Mouse (Mus musculus): ENCODE measurements at regions not wholly inside any gene's neighbourhood (a gene's known extent, or its start where the extent isn't known, plus 50 kb on each side); places are given as distances from the start of the nearest gene placed in this dataset.
A peak's percentile ranks its signal among the peaks of the same experiment; 100 is the strongest.
"Not testable (repeated sequence)": the region's sequence is repeated elsewhere in the genome, so short reads cannot be mapped to it uniquely, and the experiment has no call there.

GRCm38 (mm10) chr6:37748296-37748980 is 122.2 kb upstream of the Trim24 start:
- DNase-seq (ENCODE audit: low read depth, low spot score) = no peak

GRCm38 (mm10) chr6:37749016-37749415 is 121.6 kb upstream of the Trim24 start:
- no peak for DNase-seq (ENCODE audit: low read depth, low spot score)

- DNase-seq (ENCODE audit: low read depth, low spot score) = no peak
Measured at GRCm38 (mm10) chr6:37750271-37750670, 120.3 kb upstream of the Trim24 start.

GRCm38 (mm10) chr6:37751701-37752100 is 118.9 kb upstream of the Trim24 start:
- no peak for DNase-seq (ENCODE audit: low read depth, low spot score)

GRCm38 (mm10) chr6:37761003-37761402 is 109.6 kb upstream of the Trim24 start:
- not testable (repeated sequence) for DNase-seq (ENCODE audit: low read depth, low spot score)

GRCm38 (mm10) chr6:37763036-37763435 is 107.6 kb upstream of the Trim24 start:
- no peak for DNase-seq (ENCODE audit: low read depth, low spot score)

- no peak for DNase-seq (ENCODE audit: low read depth, low spot score)
Measured at GRCm38 (mm10) chr6:37767690-37768089, 102.9 kb upstream of the Trim24 start.

- DNase-seq (ENCODE audit: low read depth, low spot score) = no peak
Measured at GRCm38 (mm10) chr6:37773294-37773693, 97.3 kb upstream of the Trim24 start.

GRCm38 (mm10) chr6:37775151-37775550 is 95.5 kb upstream of the Trim24 start:
- DNase-seq (ENCODE audit: low read depth, low spot score) = no peak

- DNase-seq (ENCODE audit: low read depth, low spot score) = no peak
Measured at GRCm38 (mm10) chr6:37779893-37780292, 90.7 kb upstream of the Trim24 start.

- no peak for DNase-seq (ENCODE audit: low read depth, low spot score)
Measured at GRCm38 (mm10) chr6:37781894-37782293, 88.7 kb upstream of the Trim24 start.

- DNase-seq (ENCODE audit: low read depth, low spot score) = not testable (repeated sequence)
Measured at GRCm38 (mm10) chr6:37785280-37785679, 85.3 kb upstream of the Trim24 start.

GRCm38 (mm10) chr6:37785741-37786140 is 84.9 kb upstream of the Trim24 start:
- DNase-seq (ENCODE audit: low read depth, low spot score) = peak; percentile 61

- DNase-seq (ENCODE audit: low read depth, low spot score) = not testable (repeated sequence)
Measured at GRCm38 (mm10) chr6:37787858-37788257, 82.8 kb upstream of the Trim24 start.

- DNase-seq (ENCODE audit: low read depth, low spot score) = no peak
Measured at GRCm38 (mm10) chr6:37790878-37791277, 79.7 kb upstream of the Trim24 start.

GRCm38 (mm10) chr6:37794211-37794610 is 76.4 kb upstream of the Trim24 start:
- DNase-seq (ENCODE audit: low read depth, low spot score) = no peak

GRCm38 (mm10) chr6:37795001-37795400 is 75.6 kb upstream of the Trim24 start:
- no peak for DNase-seq (ENCODE audit: low read depth, low spot score)

GRCm38 (mm10) chr6:37803231-37803630 is 67.4 kb upstream of the Trim24 start:
- no peak for DNase-seq (ENCODE audit: low read depth, low spot score)

GRCm38 (mm10) chr6:37805896-37806295 is 64.7 kb upstream of the Trim24 start:
- DNase-seq (ENCODE audit: low read depth, low spot score) = not testable (repeated sequence)

GRCm38 (mm10) chr6:37806529-37807191 is 64.0 kb upstream of the Trim24 start:
- DNase-seq (ENCODE audit: low read depth, low spot score) = not testable (repeated sequence)

- DNase-seq (ENCODE audit: low read depth, low spot score) = not testable (repeated sequence)
Measured at GRCm38 (mm10) chr6:37815218-37815617, 55.4 kb upstream of the Trim24 start.
